Mouse (Mus musculus) heart, embryonic 11.5 days (tissue): ENCODE data around the gene Lmtk3. TPM values are rescaled to one million over a fixed set of nuclear protein-coding genes. Genes with fewer than 3 reads are reported as not detected.

ENCODE experiments used
- ATAC-seq: fragments of 200-750 bp; cut with Nextera tagmentation; replicated peaks from 2 replicates; pipeline ENCODE4 v1.8.0; 2017; ENCODE audit warnings: moderate library complexity; ENCODE audit not compliant: insufficient number of reproducible peaks, low FRiP score, low TSS enrichment
- H3K27ac ChIP-seq: fragments of 300-500 bp; sonication (generic); 2 replicates; pipeline ENCODE4 v1.5.1; 2014; ENCODE audit warnings: mild to moderate bottlenecking, low read depth, low read length
- H3K27me3 ChIP-seq: fragments of 300-500 bp; sonication (generic); 2 replicates; pipeline ENCODE4 v1.6.1; 2014; ENCODE audit warnings: mild to moderate bottlenecking, low read length, mixed read lengths; ENCODE audit not compliant: control insufficient read depth, insufficient read depth
- H3K36me3 ChIP-seq: fragments of 300-500 bp; sonication (generic); 2 replicates; pipeline ENCODE4 v1.6.1; 2014; ENCODE audit warnings: mild to moderate bottlenecking, low read length, moderate library complexity, mixed read lengths; ENCODE audit not compliant: control insufficient read depth, insufficient read depth
- H3K4me1 ChIP-seq: fragments of 300-500 bp; sonication (generic); 2 replicates; pipeline ENCODE4 v1.6.1; 2014; ENCODE audit warnings: low read length; ENCODE audit not compliant: control insufficient read depth, insufficient read depth
- H3K4me2 ChIP-seq: fragments of 300-500 bp; sonication (generic); 2 replicates; pipeline ENCODE4 v1.6.1; 2014; ENCODE audit warnings: mild to moderate bottlenecking, moderate library complexity
- H3K4me3 ChIP-seq: fragments of 300-500 bp; sonication (generic); 2 replicates; pipeline ENCODE4 v1.5.1; 2014; ENCODE audit warnings: low read depth, low read length
- H3K9ac ChIP-seq: fragments of 300-500 bp; sonication (generic); 2 replicates; pipeline ENCODE4 v1.6.1; 2014; ENCODE audit warnings: mild to moderate bottlenecking, low read depth, low read length, moderate library complexity
- H3K9me3 ChIP-seq: fragments of 300-500 bp; sonication (generic); replicated peaks from 2 replicates; pipeline ENCODE4 v1.6.1; 2016; ENCODE audit warnings: low read length; ENCODE audit not compliant: control insufficient read depth
- whole genome bisulfite sequencing: fragments of 180-500 bp; shearing (Covaris S2); extraction: QIAGEN DNeasy Blood & Tissue Kit; methylation state at CpG from one replicate; pipeline ENCODE4 v1.1.7; 2014; ENCODE audit not compliant: insufficient replicate concordance; 5-methylcytosine and 5-hydroxymethylcytosine counted together
- polyA plus RNA-seq: library from polyadenylated mRNA; unstranded; fragments of >200 nt; fragmentation: Nextera tagmentation; extraction: Ambion mirVana; gene quantifications from 2 replicates; pipeline ENCODE4 v1.2.1, GENCODE M21; 2014

The Lmtk3 gene
- polyA plus RNA-seq, 1 experiment from 2014 or later: 1.1 TPM

DNA sequence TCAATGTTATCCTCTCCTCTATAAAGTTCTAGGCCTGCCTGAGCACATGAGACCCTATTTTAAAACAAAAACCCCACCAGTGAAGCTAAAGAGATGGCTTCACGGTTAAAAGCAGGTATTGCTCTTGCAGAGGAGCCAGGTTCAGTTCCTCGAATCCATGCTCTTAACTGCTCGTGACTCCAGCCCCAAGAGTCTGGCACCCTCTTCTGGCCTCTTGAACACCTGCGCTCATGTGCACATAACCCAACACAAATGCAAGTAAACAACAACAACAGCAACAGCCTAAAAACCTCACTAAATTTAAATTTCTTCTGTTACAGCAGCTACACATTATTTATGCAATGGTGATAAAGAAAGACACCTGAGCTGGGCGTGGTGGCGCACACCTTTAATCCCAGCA, 16.0 kb upstream of the Lmtk3 start:
- Histone ChIP-seq H3K27ac (no peak overlapping the region), H3K4me2 (no peak overlapping the region), H3K9ac (no peak overlapping the region), H3K4me1 (no peaks in the 10 kb centered on the region; the same call in 1 of the 2 replicates), H3K4me3 (no peak overlapping the region), H3K27me3 (peaks cover 5% of the 10 kb centered on the region; the same call in 1 of the 2 replicates), H3K36me3 (no peaks in the 10 kb centered on the region), H3K9me3 (no peaks in the 10 kb centered on the region)
- no peak for ATAC-seq
- WGBS: 80% methylated on average over 6 of the region's 6 CpGs

DNA sequence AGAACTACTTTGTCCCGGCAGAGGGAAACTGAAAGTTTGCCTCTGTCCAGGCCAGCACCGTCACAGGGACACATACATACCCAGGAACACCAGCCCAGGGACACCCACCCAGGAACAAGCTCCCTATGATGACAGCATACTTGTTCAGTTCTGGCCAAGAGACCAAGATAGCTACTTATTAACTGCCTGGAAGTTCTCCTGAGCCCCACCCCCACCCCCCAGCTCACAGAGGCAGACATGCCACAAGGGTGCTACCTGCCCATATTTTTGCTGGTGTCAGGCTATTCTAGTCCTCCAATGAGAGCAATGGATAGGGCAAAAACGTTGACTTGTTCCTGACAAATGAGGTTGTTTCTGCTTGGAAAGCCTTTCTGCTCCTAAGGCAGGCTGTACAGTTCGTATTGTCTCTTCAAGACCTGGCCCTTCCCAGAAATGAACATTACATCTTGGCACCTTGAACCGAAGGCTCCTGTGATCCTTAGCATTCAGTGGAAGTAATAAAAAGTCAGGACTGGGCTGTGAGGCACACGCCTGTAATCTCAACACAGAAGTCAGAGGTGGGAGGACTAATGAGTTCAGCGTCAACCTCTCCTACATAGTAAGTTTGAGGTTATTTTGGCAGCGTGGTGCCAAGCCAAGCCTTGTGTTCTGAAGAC, 13.0 kb upstream of the Lmtk3 start:
- Histone ChIP-seq H3K36me3 (no peaks in the 10 kb centered on the region), H3K4me3 (no peak overlapping the region), H3K27me3 (peaks cover 8% of the 10 kb centered on the region), H3K4me1 (no peaks in the 10 kb centered on the region; the same call in 1 of the 2 replicates), H3K27ac (no peak overlapping the region), H3K9ac (no peak overlapping the region), H3K9me3 (no peaks in the 10 kb centered on the region), H3K4me2 (no peak overlapping the region)
- no peak for ATAC-seq
- WGBS: 64% methylated on average over 8 of the region's 8 CpGs

- Histone ChIP-seq H3K36me3 (no peaks in the 10 kb centered on the region), H3K27me3 (peaks cover 4% of the 10 kb centered on the region; the same call in 1 of the 2 replicates), H3K9me3 (no peaks in the 10 kb centered on the region), H3K9ac (no peak overlapping the region), H3K4me3 (no peak overlapping the region), H3K27ac (no peak overlapping the region), H3K4me2 (no peak overlapping the region), H3K4me1 (no peaks in the 10 kb centered on the region)
- WGBS: 56% methylated on average over 4 of the region's 4 CpGs
- ATAC-seq: no peak
These were observed 12.4 kb upstream of the Lmtk3 start for GRCm38 (mm10) chr7:45771101-45771500.

- no peaks in the 10 kb centered on the region for H3K9me3 ChIP-seq
- H3K27me3 ChIP-seq: peaks cover 15% of the 10 kb centered on the region
- H3K36me3 ChIP-seq: no peaks in the 10 kb centered on the region
- ATAC-seq: no peak
- H3K4me1 ChIP-seq: no peaks in the 10 kb centered on the region
- no peak overlapping the region for H3K27ac ChIP-seq
- 69% methylated on average over 7 of the region's 7 CpGs for WGBS
- no peak overlapping the region for H3K9ac ChIP-seq
- no peak overlapping the region for H3K4me2 ChIP-seq
- no peak overlapping the region for H3K4me3 ChIP-seq
These were observed 8.3 kb upstream of the Lmtk3 start for GRCm38 (mm10) chr7:45775237-45775636.

DNA sequence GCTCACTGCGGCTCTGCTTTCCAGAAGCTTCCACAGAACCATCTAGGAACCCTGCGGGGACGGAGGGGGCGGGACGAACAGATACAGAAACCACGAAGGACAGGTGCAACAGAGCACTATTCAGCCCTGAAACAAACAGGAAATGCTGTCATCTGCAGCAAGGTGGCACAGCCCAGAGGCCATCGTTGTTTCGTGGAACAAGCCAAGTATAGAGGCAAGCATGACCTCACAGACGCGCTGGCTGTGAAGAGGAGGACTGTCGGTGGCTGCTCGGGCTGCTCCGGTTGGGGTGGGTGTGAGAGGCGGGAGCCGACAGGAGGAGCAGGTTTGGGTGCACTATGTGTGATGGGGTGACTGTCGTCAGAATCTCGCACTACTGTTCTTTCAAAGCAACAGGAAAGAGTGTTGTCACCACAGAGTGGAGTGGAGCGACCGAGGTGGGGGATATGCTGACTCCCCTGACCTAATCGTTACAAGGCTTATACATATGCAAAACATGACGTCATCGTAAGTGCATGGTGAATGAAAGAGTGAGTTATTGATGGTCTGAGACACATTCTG, 4.4 kb upstream of the Lmtk3 start:
- Histone ChIP-seq H3K36me3 (no peaks in the 10 kb centered on the region), H3K9me3 (no peaks in the 10 kb centered on the region), H3K27ac (no peak overlapping the region), H3K27me3 (peaks cover 36% of the 10 kb centered on the region), H3K4me3 (no peak overlapping the region), H3K4me2 (peak overlapping the region; percentile 48), H3K4me1 (no peaks in the 10 kb centered on the region), H3K9ac (0 out of 2 replicates have a peak overlapping the region, but pooled peaks have one; percentile 0)
- no peak for ATAC-seq
- 20% methylated on average over 22 of the region's 22 CpGs for WGBS

DNA sequence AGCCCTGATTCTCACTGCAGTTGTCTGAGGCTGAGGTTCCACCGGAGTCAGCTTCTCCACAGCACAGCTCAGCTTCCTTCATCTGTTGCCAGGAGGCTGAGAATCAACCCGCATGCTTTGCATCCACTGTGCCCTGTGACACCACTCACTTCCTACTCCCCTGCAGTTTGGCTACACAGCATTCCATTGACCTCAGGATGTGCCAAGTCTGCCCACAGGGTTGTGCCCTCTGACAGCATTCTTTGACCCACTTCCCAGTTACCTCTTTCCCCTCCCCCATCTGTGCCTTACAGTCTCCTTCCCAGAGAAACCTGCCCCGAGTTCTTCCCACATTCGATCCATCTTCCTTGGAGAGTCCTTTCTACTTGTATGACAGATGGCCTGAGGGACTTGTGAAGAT, 1.3 kb upstream of the Lmtk3 start:
- peaks cover 62% of the 10 kb centered on the region for H3K27me3 ChIP-seq
- peaks cover 9% of the 10 kb centered on the region; the same call in 1 of the 2 replicates for H3K4me1 ChIP-seq
- no peak for ATAC-seq
- WGBS: 54% methylated on average over 4 of the region's 4 CpGs
- no peak overlapping the region for H3K4me2 ChIP-seq
- H3K4me3 ChIP-seq: no peak overlapping the region
- no peaks in the 10 kb centered on the region for H3K9me3 ChIP-seq
- H3K36me3 ChIP-seq: no peaks in the 10 kb centered on the region
- no peak overlapping the region for H3K9ac ChIP-seq
- H3K27ac ChIP-seq: no peak overlapping the region

- 22% methylated on average over 20 of the region's 20 CpGs for WGBS
- H3K27me3 ChIP-seq: peaks cover 57% of the 10 kb centered on the region
- H3K9ac ChIP-seq: peak within 1 kb of the TSS; percentile 72
- H3K36me3 ChIP-seq: no peaks in the 10 kb centered on the region
- peaks cover 9% of the 10 kb centered on the region; the same call in 1 of the 2 replicates for H3K4me1 ChIP-seq
- peak within 1 kb of the TSS; percentile 52 for H3K4me3 ChIP-seq
- no peak within 1 kb of the TSS for H3K27ac ChIP-seq
- H3K9me3 ChIP-seq: no peaks in the 10 kb centered on the region
- ATAC-seq: peak; percentile 12; the same call in 1 of the 2 replicates
- peak within 1 kb of the TSS; percentile 77 for H3K4me2 ChIP-seq
These were observed 1.2 kb downstream of the Lmtk3 start, which contains the start of gene Sult2b1 for GRCm38 (mm10) chr7:45784524-45785372. Gene Sult2b1 (minus strand): TSS chr7:45784669.

DNA sequence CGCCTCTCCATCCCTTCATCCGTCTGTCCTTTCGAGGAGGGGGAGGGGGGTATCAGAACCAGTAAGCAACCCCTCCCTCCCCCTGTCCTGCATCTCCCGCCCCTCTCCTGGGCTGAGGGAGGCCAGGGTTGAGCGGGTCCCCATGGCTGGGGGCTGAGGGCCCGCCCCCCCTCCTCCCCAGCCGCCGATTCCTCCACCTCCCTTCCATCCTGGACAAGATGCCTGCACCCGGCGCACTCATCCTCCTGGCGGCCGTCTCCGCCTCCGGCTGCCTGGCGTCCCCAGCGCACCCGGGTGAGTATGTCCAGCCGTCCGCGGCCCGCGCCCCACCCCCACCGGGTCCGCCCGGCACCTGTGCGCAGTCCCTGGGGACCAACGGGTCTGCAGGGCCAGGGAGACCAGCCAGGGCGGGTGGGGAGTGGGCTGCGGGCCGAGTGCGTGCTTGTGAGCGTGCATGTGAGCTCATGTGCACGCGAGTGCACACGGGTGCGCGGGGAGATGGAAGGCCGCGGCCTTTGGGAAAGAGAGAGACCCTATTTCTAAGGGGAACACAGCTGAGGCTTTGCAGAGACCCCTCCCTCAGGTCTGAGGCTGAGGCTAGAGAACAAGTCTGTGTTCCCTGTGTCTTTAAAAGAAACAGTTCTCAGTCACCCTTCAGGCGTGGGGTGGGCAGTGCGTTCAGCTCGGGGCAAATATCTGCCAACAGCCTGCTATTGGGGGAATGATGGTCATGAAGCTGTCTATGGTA, 2.0 kb downstream of the Lmtk3 start:
- under 1% methylated on average over 38 of the region's 42 CpGs for WGBS
- H3K27me3 ChIP-seq: peaks cover 54% of the 10 kb centered on the region
- no peak overlapping the region for H3K27ac ChIP-seq
- peaks cover 9% of the 10 kb centered on the region; the same call in 1 of the 2 replicates for H3K4me1 ChIP-seq
- H3K9me3 ChIP-seq: no peaks in the 10 kb centered on the region
- peak overlapping the region; percentile 56 for H3K9ac ChIP-seq
- H3K4me2 ChIP-seq: peak overlapping the region; percentile 77
- ATAC-seq: peak; percentile 8; the same call in 1 of the 2 replicates
- H3K4me3 ChIP-seq: peak overlapping the region; percentile 52
- H3K36me3 ChIP-seq: no peaks in the 10 kb centered on the region
